Mouse (Mus musculus): ENCODE data around the gene Rpl29. TPM values are rescaled to one million over a fixed set of nuclear protein-coding genes. Genes with fewer than 3 reads are reported as not detected.

The Rpl29 gene
- total RNA-seq (2021) = 100 to 1,000 TPM; 480 to 518 TPM

DNA sequence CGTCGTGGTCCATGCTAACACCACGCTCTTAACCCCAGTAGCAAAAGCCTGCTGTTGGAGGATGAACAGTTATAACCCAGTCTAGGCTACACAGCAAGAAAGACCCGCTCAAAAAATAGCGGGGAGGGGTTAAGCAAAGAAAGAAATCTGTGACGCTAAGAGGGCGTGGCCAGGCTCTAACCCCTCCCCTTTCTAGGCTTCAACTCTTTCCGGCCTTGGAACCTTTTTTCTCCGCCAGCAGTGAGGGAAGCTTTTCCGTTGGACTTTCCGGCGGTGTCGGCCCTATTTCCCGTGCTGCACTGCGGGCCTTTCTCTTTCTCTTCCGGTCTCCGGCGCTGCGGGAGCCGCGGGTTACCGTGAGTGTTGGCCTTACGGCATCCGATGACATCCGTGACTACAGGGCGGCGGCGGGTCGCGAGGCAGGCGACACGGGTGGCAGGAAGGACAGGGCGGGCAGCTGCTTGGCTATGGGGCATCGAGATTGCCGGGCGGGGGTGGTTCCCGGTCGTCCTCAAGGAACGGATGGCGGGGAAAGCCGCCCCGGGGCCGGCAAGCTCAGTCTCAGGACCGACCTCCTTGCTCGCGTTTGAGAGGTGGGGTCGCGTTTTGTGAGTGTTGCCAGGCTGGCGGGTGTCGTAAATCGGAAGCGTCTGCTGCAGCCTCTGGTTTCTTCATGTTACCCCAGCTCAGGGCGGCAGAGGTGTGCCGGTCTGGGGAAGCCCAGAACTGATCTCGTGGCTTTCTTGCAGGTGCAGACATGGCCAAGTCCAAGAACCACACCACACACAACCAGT, at the start of gene Rpl29:
Gene Rpl29 (plus strand): TSS at position 234 of the 794 bp plus-strand sequence.
- peak; percentile 95 for DNase-seq

DNA sequence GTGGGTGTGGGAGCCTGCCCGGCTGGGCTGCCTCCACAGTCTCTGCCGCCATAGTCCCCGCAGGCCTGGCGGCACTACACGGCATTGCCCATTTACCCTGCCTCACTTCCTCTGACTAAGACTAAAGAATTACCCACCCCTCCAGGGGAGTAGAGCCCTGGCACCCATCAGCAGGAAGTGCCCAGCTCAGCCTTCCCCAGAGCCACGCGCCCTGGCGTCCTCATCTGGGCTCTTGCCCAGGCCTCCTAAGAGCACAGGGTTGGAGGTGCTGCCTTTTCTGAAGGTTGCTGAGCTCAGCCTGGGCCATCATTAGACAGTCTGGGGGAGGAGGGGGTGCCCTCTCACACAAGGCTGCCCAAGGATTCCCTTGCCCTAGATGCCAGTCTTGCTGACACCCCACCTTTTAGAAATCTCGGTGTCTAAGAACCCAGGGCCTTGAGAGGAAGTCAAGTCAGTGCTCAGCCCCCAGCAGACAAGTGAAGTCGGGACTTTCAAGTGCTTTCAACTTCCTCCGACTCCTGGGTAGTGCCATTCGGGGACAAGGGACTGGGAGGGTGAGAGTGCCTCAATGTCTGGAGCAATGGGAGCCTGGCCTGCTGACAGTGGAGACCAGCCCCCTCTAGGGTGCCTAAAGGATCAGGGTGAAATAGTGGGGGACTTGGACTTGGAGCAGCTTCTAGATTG, 42.9 kb upstream of the Rpl29 start:
- intact Hi-C loops (cut with DNase I) = no loop called here
- no peak for DNase-seq

More for the DNA sequence above, at the start of gene Rpl29:
- intact Hi-C loops (cut with DNase I) = loop anchor here (10.0 kb wide), 1 partner anchor 215 kb away; no protein-coding TSS in a partner anchor

DNA sequence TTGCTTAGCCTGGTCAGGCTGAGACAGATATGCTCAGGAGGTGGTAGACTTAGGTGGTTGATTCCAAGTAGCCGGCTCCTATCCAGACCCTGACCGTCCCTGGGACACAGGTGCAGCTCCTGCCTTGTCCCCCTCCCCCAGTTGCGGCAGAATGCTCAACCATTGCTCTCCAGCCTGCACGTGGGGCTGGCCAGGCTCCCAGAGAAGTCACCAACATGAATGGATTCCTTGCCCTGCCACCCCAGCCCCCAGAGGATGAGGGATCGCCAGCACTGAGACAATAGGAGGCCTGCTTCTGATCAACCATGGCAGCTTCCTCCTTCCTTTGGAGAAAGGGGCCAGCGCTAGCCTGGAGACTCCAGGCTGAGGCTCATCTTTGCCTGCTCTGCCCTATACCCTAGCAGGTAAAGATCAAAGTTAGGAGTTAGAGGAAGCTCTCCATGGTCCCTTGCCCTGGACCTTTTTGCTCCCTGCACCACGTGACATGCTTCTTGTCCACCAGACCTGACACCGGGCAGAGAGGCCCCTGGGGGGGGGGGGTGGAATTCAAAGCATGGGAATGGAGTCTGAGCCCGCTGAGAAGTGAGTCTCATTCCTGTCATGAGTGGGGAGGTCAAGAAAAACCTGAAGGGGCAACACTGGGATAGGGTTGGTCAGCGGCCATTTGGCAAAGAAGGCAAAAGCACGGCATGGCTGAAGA, 36.3 kb upstream of the Rpl29 start:
- peak; percentile 42 for DNase-seq
- intact Hi-C loops (cut with DNase I) = no loop called here

DNA sequence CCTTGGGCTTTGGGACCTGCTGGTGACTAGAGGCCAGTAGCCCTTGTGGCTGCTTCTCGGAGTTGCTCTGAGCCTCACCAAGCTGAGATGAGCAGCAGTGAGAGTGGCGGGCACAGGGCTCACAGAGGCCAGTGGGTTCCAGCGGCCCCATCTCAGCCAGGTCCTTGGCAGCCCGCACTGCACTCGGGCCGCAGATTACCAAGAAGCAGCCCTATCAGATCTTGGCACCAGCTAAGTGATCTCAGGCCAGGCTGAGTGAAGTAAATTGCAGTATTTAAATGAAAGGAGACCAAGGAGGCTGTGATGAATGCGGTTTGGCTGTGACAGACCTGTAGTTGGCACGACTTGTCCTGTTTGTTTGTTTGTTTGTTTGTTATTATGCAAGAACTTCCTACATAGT, 35.7 kb upstream of the Rpl29 start:
- intact Hi-C loops (cut with DNase I) = no loop called here
- DNase-seq = no peak

DNA sequence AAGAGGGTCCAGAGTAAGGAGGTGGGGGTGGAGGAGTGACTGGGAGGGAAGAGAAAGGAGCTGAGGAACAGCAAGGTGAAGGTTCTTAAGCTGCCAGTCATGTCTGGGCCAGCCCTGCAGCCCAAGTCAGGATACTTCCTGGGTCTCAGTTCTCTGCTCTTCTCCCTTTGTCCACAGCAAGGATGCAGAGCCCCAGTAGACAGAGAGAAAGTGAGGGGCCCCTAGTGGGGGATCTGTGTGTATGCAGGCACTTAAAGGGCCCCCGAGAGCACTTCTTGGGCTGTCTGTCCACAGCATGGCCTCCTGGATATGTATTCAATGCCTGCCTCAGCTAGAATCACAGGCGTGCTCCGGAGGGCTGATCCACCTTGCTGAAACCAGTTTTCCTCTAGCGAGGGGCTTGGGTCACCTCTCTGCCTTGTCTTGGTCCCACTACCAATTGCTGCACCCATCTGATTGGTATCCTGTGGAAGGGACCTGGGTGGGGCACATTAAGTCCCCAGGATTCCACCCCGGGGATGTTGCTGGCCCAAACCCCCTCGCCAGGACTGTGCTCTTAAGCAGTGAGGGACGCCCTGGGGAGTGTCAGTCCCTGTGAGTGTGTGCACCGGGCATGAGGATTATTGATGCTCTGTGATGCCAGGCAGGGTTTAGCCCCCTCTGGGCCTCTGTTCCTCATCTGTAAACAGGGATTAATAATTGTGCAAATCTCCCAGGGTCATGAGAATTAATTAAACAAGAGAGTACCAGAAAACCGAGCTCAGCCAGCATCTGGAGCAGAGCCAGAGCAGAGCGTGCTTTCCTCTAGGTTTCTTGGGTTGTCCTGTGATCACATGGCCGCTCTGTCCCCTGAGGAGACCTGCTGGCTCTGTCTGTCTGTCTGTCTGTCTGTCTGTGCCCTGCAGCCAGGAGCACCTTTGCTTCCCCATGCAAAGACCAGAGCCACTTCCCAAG, 34.3 kb upstream of the Rpl29 start:
- no peak for DNase-seq

DNA sequence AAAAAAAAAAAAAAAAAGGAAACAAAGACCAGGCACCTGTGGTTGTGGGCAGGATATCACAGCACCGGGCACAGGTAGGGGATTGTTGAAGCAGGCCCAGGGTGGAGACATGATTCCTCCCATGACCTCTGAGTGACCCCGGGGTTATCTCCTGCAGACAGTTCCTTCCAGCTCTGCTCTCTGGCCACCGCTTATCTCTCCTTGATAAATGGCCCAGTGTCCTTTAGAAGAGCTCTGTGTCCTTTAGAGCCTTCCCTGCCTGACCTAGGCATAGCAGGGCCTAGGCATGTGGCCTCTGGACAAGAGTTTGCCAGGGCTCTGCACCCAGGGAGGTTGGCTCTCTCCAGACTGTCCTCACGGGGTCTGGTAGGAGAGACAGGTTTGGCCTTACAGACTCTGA, 31.5 kb upstream of the Rpl29 start:
- DNase-seq = no peak
- intact Hi-C loops (cut with DNase I) = no loop called here

More for the DNA sequence above, 34.3 kb upstream of the Rpl29 start:
- intact Hi-C loops (cut with DNase I) = no loop called here

DNA sequence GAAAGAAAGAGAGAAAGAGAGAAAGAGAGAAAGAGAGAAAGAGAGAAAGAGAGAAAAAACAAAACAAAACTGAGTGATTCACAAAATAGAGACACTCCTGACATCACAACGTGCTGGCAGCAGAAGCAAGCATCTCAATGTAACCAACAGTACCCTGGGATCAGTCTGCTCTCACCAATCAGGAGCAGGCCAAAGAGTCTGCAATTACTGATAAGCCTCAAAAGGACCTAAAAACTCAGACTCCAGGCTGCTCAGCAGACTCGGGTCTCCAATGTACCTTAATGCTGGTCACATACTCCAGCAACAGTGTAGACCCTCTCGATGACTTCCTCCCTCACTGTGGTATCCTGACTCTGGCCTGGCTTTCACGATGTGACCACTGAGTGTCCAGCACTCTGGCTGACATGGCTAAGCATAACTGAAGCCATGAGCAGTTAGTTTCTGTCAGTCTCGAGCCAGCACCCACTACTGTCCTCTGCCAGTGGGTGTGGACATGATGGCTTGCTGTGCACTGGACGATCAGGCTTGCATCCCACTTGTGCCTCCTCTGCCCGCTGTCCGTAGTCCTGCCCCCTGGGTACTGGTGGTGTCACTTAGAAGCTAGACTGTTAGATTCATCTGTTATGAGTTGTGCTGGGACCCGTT, 30.5 kb upstream of the Rpl29 start:
- intact Hi-C loops (cut with DNase I) = no loop called here
- DNase-seq = no peak

DNA sequence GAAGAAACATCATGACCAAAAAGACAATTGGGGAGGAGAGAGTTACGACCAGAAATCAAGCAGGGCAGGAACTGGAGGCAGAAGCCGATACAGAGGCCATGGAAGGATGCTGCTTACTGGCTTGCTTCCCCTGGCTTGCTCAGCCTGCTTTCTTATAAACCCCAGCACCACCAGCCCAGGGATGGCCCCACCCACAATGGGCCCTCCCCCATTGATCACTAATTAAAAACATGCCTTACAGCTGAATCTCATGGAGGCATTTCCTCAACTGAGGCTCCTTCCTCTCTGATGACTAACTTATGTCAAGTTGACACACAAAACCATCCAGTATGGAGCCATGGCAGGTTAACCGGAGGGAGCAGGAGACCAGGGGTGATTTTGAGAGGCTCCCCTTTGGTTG, 29.4 kb upstream of the Rpl29 start:
- intact Hi-C loops (cut with DNase I) = no loop called here
- DNase-seq = no peak

DNA sequence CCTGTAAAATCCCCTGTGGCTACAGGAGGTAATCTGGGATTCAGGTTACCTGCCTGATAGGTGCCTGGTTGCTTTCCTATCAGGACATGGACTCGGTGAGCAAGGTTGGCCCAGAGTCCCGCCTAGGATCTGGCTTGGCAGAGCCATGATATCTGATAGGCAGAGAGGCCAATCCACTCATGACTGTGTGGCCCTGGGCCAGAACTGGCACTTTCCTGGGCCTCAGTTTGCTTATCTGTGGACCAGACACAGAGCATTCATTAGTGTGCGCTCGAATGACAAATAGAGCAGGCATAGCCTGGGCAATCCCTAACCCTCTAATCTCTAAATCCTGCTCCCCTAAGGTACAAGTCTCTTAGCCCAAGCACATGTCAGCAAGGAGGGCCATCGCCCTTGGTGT, 27.1 kb upstream of the Rpl29 start:
- intact Hi-C loops (cut with DNase I) = no loop called here
- no peak for DNase-seq

DNA sequence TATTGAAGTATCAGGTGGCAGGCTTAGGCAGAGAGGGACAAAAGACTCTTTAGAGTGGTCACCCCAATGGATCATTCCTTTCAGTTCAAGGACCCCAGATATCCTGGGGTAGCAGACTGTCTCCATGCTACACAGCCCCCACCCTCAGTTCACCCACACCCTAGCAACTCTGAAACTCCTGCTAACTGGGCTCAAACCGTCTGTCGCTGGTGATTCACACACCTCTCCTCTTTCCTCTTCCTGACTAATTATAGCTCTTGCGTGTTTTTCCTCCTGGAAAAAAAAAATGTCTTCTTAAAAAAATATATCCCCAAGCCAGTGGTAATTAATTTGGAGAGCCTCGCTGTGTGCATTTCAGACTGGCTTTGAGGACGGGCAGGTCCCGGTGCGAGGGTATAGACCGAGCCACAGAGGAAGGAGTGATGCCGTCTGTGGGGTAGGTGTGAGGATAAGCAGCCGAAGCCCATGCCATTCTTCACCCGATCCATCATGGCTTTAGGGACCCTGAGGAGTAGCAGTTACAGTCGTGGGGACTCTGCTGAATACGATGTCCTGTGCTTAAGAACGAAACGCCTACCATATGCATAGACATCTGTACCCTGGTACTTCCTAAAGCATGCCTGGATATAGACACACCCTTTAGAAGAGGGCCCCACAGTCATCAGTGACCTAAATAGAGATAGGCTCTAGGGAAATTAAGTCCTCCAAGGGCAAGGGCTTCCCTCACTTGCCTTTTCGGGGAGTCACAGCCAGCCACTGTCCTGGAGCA, 26.5 kb upstream of the Rpl29 start:
- intact Hi-C loops (cut with DNase I) = no loop called here
- DNase-seq = no peak

DNA sequence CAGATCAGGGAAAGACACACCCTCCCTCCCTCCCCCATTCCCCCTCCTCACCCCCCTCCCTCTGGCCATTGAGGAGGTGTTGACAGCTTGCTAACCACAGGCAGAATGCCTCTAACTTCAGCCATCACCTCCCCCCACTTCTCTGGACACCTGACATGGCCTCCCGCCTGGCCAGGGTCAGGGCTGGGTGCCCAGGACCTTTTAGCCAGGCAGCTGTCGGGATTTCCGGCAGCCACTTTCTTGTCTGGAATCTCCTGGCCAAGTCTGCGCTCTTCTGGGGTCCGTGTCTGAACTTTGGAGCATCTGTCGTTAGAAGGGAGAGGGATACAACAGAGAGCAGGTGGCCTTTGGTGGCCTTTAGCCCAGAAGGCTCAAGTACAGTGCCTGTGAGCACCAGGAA, 24.0 kb upstream of the Rpl29 start:
- peak; percentile 81 for DNase-seq
- intact Hi-C loops (cut with DNase I) = no loop called here

DNA sequence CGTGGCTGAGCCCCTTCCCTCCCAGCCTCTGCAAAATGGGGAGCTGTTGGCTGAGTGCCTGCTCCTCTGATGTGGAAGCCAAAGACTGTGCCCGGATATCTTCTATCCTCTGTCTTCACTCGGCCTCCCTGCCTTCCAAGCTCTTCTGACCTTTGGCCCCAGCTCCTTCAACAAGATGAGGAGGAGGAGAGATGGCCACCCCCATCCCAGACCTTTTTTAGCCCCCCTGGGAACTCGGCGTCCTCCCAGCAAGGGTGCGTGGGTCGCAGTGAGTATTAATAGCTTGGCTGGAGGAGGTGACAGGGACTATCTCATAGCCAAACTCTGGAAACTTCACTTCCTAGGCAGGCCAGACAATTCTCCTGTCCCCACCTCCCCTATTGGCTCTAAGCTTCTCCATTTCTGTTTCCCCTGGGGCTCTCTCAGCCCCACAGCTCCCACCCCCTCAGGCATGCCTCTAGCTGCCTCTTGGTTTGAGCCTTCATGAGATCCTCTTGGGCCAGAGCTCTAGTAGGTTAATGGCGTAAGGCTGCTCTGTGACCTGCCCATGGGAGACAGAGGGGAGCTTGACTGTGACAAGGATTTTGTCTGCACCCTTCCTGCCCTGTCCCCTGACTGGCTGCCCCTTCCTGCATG, 22.7 kb upstream of the Rpl29 start:
- DNase-seq = no peak
- intact Hi-C loops (cut with DNase I) = no loop called here

DNA sequence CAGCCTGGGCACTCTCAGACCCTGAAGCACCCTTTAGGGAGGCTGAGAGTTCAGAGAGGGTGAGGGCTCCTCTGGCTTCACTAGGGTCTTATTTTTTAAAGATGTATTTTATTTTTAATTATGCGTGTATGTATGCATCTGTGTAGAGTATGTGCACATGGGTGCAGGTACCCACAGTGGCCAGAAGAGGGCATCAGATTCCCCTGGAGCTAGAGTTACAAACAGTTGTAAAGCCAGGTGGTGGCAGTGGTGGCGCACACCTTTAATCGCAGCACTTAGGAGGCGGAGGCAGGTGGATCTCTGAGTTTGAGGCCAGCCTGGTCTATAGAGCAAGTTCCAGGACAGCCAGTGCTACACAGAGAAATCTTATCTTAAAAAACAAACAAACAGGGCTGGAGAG, 20.2 kb upstream of the Rpl29 start:
- no peak for DNase-seq
- intact Hi-C loops (cut with DNase I) = no loop called here

DNA sequence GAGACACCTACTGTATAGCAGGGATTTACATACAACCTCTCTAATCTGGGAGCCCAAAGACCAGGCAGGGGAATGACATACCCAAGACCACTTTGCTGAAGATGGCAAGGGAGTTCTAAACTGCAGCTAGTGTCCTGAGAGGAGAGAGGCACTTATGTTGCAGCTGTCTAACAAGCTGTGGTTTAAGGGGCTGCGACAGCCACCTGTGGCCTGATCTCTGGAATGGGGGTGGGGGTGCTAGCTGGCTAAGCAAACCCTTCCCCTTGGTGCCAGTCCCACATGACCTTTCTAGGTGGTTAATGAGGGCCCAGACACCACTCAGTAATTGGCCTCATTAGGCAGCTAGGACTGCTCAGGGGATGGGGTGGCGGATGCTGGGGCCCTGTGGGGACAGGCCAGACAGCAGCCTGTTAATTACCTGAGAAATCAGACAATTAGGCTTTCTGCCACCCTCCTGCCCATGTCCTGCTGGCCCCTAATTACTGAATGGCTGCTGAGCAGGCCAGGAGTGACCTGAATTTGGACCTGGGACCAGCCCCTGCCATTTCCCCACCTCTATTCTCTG, 19.1 kb upstream of the Rpl29 start:
- intact Hi-C loops (cut with DNase I) = no loop called here
- DNase-seq = no peak

DNA sequence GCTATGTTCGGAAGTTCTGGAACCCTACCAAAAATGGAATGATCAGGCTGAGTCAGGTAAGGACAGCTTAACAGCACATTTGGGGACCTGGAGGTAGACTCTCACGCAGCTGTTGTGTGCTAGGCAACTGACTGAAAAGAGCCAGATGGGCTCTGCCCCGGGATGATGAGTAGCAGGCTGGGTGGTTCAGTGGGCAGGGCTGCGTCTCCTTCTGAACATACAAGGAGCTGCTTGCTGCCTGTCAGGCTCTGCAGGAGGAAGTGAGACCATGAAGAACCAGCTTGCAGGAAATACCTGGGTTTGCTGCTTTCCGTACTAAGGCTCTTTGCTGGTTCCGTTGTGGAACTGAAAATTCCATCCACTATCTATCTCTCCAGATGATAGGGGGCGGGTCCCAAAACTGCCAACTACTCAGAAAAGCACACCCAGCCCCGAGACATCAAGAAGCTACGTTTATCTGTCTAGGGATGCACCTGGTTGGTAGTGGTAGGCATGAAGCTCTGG, 18.1 kb upstream of the Rpl29 start:
- intact Hi-C loops (cut with DNase I) = no loop called here
- no peak for DNase-seq

DNA sequence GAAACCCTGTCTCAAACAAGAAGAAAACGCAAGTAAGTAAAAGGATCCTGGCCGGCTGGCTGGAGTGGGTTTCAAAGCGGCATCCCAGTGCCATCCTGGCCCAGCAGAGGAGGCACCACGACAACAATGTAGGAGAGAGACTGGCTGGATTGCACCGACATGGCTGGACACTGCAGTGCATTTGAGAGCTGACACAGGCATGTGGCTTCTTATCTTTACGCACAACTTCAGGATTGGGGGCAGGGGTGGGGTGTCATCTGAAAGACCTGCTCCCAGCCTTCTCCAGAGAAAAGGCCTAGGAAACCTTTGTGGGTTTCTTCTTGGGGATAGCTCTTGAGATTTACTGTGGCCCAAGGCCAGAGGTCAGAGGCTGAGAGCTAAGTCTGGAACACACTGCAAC, 17.5 kb upstream of the Rpl29 start:
- intact Hi-C loops (cut with DNase I) = no loop called here
- DNase-seq = no peak

DNA sequence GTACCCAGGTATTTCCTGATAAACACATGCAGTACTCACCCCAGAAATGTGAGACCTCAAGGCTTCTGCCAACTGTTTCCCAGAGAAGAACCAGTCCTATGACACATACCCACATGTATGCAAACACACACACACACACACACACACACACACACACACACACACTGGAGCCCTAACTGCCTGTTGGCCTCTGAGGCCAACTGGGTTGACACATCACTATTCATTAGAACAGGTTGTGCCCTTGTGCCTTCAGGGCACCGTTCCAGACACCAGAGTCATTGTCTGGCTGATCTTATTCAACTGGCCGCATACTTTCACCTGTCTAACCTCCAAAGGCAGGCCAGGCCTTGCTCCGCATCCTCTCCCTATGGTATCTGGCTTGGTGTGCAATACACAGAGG, 17.0 kb upstream of the Rpl29 start:
- no peak for DNase-seq
- intact Hi-C loops (cut with DNase I) = no loop called here

DNA sequence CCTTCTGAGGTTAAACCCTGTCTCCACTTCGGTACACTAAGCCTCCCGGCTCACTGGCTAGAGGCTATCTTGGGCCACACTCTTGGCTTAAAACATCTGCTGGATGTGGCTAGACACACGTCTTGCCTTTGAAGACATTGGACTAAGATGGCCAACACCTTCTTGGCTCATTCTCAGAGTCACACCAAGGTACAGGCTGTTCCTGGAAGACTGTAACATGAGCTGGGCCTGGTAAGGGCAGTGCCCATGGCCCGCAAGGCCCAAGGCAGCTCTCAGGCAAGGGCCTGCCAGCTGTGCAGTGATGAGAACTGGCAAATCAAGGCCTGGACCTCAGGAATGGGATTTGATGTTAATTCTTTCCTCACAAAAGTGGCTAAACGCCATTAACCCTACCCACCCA, 15.6 kb upstream of the Rpl29 start:
- intact Hi-C loops (cut with DNase I) = no loop called here
- no peak for DNase-seq

Measured in left cerebral cortex, postnatal 4 days (tissue).